Mouse (Mus musculus): ENCODE measurements around the gene Tbx6. TPM values are rescaled to one million over a fixed set of nuclear protein-coding genes. Genes with fewer than 3 reads are reported as not detected.

Tbx6 gene
- polyA plus RNA-seq (2015; fragmentation: Nextera tagmentation; extraction: Ambion mirVana) = 0.37 and 0.57 TPM in 2 replicates

DNA sequence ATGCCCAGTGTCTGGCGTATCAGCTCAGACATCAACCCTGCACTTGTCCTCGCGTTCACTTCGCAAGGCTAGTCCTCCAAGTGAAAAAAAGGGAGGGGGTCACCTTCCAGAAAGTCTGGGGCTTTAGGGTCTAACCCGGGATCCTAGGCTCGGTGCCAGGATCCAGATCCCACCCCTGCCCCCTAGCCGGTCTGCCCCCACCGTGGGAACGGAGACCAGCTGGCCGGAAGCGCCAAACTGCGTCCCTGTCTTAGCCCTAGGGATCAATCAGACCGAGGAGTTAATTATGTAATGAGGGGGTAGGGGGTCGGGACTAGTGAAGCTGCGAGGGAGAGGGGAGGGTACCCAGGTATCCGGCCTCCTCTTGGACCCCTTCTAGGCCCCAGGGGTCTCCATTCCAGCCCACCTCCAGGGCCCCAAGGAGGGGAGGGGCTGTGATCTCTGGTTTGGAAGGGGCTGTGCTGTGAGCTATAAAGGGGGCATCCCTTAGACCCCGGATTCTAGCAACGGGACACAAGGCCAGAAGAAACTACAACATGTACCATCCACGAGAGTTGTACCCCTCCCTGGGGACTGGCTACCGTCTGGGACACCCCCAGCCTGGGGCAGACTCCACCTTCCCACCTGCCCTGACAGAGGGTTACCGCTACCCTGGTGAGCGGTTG lies at the start of gene Tbx6:
Gene Tbx6 (plus strand): TSS at position 513 of the 665 bp plus-strand sequence.
- Histone ChIP-seq H3K4me1 (peaks cover 47% of the 10 kb centered on the region), H3K4me3 (peak within 1 kb of the TSS; percentile 44), H3K27me3 (replicated peaks) (no peaks in the 10 kb centered on the region), H3K9ac (peak within 1 kb of the TSS; percentile 43), H3K4me2 (peak within 1 kb of the TSS; percentile 92), H3K36me3 (replicated peaks) (peaks cover 16% of the 10 kb centered on the region; the same call in 1 of the 2 replicates), H3K27ac (peak within 1 kb of the TSS; percentile 83), H3K9me3 (no peaks in the 10 kb centered on the region)
- 8% methylated on average over 22 of the region's 22 CpGs for WGBS
- ATAC-seq (replicated peaks) = no peak; the same call in 1 of the 2 replicates

- H3K4me3 ChIP-seq = no peak overlapping the region
- no peak overlapping the region for H3K9ac ChIP-seq
- no peak overlapping the region for H3K4me2 ChIP-seq
- H3K36me3 ChIP-seq (replicated peaks) = no peaks in the 10 kb centered on the region
- 81% methylated on average over 8 of the region's 8 CpGs for WGBS
- no peak for ATAC-seq (replicated peaks)
- H3K27ac ChIP-seq = no peak overlapping the region
- H3K9me3 ChIP-seq = no peaks in the 10 kb centered on the region
- H3K27me3 ChIP-seq (replicated peaks) = no peaks in the 10 kb centered on the region
- H3K4me1 ChIP-seq = no peaks in the 10 kb centered on the region
Observed at GRCm38 (mm10) chr7:126736122-126736521, 45.2 kb upstream of the Tbx6 start.

DNA sequence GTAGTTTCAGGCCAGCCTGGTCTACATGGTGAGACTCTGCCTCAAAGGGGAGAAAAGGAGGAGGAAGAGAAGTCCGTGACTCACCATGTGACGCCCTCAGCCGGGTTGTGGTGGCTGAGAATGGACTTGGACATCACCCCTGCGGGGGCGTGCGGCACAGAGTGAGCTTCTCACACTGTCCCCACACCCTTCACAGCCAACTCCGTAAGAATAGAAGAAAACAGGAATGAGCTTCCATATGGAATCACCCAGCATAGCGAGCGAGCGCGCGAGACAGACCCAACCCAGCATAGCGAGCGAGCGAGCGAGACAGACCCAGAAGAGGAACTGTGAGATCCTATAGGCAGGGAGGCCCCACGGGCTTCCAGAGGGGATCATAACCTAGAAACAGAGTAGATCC lies 41.7 kb upstream of the Tbx6 start:
- H3K9me3 ChIP-seq = no peaks in the 10 kb centered on the region
- WGBS = 81% methylated on average over 17 of the region's 17 CpGs
- no peak overlapping the region for H3K4me2 ChIP-seq
- H3K27ac ChIP-seq = no peak overlapping the region
- H3K4me3 ChIP-seq = no peak overlapping the region
- H3K36me3 ChIP-seq (replicated peaks) = no peaks in the 10 kb centered on the region
- H3K9ac ChIP-seq = no peak overlapping the region
- no peaks in the 10 kb centered on the region for H3K4me1 ChIP-seq
- no peak for ATAC-seq (replicated peaks)
- H3K27me3 ChIP-seq (replicated peaks) = no peaks in the 10 kb centered on the region

DNA sequence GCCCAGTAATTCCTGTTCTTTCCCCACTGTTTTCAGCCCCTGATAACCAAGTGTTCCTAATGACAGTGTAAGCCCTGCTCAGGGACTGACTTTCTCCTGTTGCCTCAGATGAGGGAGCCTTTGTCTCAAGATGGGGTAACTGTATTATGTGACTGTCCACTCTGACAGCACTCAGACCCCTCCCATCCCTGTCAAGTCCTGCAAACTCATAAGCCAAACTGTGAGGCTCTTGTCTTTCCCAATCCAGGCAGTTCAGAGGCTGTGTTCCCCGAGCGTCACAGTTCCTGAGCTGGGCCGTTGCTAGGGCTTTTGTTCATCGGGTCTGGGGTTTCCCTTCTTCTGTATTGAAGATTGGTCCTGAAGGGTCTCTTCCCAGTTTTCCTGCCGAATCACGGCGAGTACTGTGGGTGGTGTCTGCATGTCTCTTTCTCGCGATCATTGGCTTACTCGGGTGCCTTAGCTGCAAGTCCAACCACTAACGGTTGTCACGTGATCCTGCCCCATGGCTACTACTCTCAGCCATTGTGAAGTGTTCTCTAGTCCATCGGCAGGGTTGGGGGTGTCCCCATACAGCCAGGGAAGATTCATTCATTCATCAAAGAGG lies 41.0 kb upstream of the Tbx6 start:
- Histone ChIP-seq H3K36me3 (replicated peaks) (no peaks in the 10 kb centered on the region), H3K4me2 (no peak overlapping the region), H3K4me1 (no peaks in the 10 kb centered on the region), H3K27me3 (replicated peaks) (no peaks in the 10 kb centered on the region), H3K4me3 (no peak overlapping the region), H3K9ac (no peak overlapping the region), H3K27ac (no peak overlapping the region), H3K9me3 (no peaks in the 10 kb centered on the region)
- ATAC-seq (replicated peaks) = no peak
- WGBS = 66% methylated on average over 13 of the region's 13 CpGs

DNA sequence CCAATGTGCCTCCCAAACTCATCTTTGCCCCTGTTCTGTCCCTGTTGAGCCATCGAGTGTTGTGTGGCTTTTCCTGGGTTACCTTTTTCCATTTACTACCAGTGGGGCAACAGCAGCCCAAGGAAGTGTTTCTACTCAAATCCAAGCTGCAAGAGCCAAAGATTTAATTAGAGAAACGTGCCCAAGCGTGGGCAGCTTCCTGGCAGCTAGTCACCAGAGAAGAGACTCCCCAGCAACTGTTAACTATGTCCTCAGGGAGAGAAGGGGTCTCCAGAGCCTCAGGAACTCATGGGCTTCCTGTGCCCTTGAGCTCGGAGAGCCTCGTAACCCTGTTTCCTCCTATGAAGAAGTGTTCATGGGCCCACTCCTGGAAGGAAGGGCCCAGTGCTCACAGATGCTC lies 40.3 kb upstream of the Tbx6 start:
- no peak overlapping the region for H3K4me3 ChIP-seq
- no peaks in the 10 kb centered on the region for H3K27me3 ChIP-seq (replicated peaks)
- no peaks in the 10 kb centered on the region for H3K36me3 ChIP-seq (replicated peaks)
- H3K4me1 ChIP-seq = no peaks in the 10 kb centered on the region
- no peak overlapping the region for H3K9ac ChIP-seq
- no peak overlapping the region for H3K4me2 ChIP-seq
- no peaks in the 10 kb centered on the region for H3K9me3 ChIP-seq
- no peak for ATAC-seq (replicated peaks)
- no peak overlapping the region for H3K27ac ChIP-seq
- WGBS = 81% methylated on average over 5 of the region's 5 CpGs

DNA sequence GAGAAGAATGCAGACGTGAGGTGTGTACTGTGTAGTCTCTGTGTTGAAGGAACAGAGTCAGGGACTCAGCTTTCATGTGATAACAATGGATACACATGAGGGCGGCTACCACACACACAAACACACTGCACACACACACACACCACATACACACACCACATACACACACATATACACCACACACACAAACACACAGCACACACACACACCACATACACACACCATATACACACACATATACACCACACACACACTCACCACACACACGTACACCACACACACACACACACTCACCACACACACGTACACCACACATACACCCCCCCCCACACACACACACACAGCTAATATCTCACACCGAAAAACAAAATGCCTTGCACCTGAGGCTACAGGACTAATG lies 39.8 kb upstream of the Tbx6 start:
- Histone ChIP-seq H3K4me1 (no peaks in the 10 kb centered on the region), H3K36me3 (replicated peaks) (no peaks in the 10 kb centered on the region), H3K4me2 (no peak overlapping the region), H3K27me3 (replicated peaks) (no peaks in the 10 kb centered on the region), H3K9ac (no peak overlapping the region), H3K4me3 (no peak overlapping the region), H3K27ac (no peak overlapping the region), H3K9me3 (no peaks in the 10 kb centered on the region)
- no peak for ATAC-seq (replicated peaks)
- 91% methylated on average over 5 of the region's 5 CpGs for WGBS

DNA sequence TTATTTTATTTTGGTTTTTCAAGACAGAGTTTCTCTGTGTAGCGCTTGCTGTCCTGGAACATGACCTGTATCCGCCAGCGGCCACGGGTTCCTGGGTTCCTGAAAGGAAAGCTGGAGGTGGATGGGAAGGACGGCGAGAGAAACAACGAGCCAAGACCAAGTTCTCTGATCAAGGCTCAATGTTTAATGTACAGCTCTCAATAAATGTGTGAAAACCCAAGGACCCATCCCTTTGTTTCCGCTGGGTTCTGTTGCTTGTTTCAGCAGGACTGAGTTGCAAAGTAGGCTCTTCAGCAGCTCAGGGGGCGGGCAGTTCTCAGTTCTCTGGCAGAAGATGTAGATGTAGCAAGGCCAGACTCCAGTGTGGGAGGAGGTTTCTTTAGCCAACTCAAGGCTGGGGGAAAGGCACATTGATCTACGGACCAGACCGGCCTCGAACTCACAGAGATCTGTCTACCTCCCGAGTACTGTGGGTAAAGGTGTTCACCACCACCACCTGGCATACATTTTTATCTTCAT lies 39.3 kb upstream of the Tbx6 start:
- H3K4me1 ChIP-seq = no peaks in the 10 kb centered on the region
- H3K9ac ChIP-seq = no peak overlapping the region
- WGBS = 92% methylated on average over 13 of the region's 13 CpGs
- no peaks in the 10 kb centered on the region for H3K27me3 ChIP-seq (replicated peaks)
- H3K9me3 ChIP-seq = no peaks in the 10 kb centered on the region
- no peaks in the 10 kb centered on the region for H3K36me3 ChIP-seq (replicated peaks)
- no peak overlapping the region for H3K4me2 ChIP-seq
- no peak overlapping the region for H3K27ac ChIP-seq
- no peak for ATAC-seq (replicated peaks)
- no peak overlapping the region for H3K4me3 ChIP-seq

GRCm38 (mm10) chr7:126746066-126746465 lies 35.2 kb upstream of the Tbx6 start:
- Histone ChIP-seq H3K4me3 (no peak overlapping the region), H3K9ac (no peak overlapping the region), H3K4me2 (no peak overlapping the region), H3K4me1 (no peaks in the 10 kb centered on the region), H3K27me3 (replicated peaks) (no peaks in the 10 kb centered on the region), H3K27ac (no peak overlapping the region), H3K9me3 (no peaks in the 10 kb centered on the region), H3K36me3 (replicated peaks) (no peaks in the 10 kb centered on the region)
- no peak for ATAC-seq (replicated peaks)
- WGBS = 89% methylated on average over 12 of the region's 12 CpGs

- Histone ChIP-seq H3K36me3 (replicated peaks) (no peaks in the 10 kb centered on the region), H3K9ac (no peak overlapping the region), H3K27ac (no peak overlapping the region), H3K9me3 (no peaks in the 10 kb centered on the region), H3K4me3 (no peak overlapping the region), H3K4me2 (no peak overlapping the region), H3K27me3 (replicated peaks) (no peaks in the 10 kb centered on the region), H3K4me1 (no peaks in the 10 kb centered on the region)
- ATAC-seq (replicated peaks) = no peak
- WGBS = 42% methylated on average over 6 of the region's 6 CpGs
Observed at GRCm38 (mm10) chr7:126746798-126747197, 34.5 kb upstream of the Tbx6 start.

DNA sequence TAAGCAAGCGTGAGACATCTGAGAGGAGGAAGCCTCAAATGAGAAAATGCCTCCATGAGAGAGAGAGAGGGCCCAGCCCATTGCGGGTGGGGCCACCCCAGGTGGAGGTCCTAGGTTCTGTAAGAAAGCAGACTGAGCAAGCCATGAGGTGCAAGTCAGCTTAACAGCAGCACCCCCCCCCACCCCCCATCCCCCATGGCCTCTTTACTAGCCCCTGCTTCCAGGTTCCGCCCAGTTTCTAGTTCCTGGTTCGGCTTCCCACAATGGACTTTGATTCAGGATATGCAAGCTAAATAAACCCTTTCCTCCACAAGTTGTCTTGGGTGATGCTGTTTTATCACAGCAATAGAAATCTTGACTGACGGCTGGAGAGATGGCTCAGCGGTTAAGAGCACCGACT lies 32.5 kb upstream of the Tbx6 start:
- WGBS = 78% methylated on average over 7 of the region's 7 CpGs
- Histone ChIP-seq H3K9ac (no peak overlapping the region), H3K27ac (no peak overlapping the region), H3K4me2 (no peak overlapping the region), H3K4me3 (no peak overlapping the region), H3K4me1 (no peaks in the 10 kb centered on the region), H3K9me3 (no peaks in the 10 kb centered on the region), H3K36me3 (replicated peaks) (no peaks in the 10 kb centered on the region), H3K27me3 (replicated peaks) (no peaks in the 10 kb centered on the region)
- no peak for ATAC-seq (replicated peaks)

DNA sequence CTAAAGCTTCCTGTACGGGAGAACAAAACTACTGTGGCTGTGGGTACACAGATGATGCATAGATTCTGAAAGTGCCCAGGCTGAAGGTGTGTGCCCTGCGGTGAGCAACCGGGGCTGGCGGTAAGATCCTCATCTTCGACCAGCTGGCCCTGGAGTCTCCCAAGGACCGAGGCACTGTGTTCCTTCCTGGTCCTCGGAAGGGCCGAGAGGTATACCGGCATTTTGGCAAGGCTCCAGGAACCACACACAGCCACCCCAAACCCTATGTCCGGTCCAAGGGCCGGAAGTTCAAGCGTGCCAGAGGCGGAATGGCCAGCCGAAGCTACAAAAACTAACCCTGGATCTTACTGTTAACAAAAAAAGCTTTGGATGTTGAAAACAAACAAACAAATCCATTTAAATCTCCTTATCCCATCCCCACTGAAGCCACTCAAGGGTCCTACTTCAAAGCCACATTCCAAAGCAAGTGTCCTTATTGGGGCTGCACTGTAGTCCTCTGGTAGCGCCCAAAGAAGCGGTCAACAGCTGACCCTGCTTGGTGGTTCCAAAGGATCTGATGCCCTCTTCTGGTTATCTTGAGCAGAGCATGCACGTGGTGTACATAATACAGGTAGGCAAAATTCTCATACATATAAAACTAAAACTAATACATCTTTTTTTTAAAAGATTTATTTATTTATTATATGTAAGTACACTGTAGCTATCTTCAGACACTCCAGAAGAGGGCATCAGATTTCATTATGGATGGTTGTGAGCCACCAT lies 31.5 kb upstream of the Tbx6 start:
- 95% methylated on average over 17 of the region's 17 CpGs for WGBS

GRCm38 (mm10) chr7:126754866-126755265 lies 26.4 kb upstream of the Tbx6 start:
- Histone ChIP-seq H3K27ac (no peak overlapping the region), H3K36me3 (replicated peaks) (no peaks in the 10 kb centered on the region), H3K4me2 (peak overlapping the region; percentile 14), H3K4me3 (0 out of 2 replicates have a peak overlapping the region, but pooled peaks have one; percentile 3), H3K27me3 (replicated peaks) (no peaks in the 10 kb centered on the region), H3K4me1 (peaks cover 9% of the 10 kb centered on the region), H3K9me3 (no peaks in the 10 kb centered on the region), H3K9ac (no peak overlapping the region)
- no peak for ATAC-seq (replicated peaks)
- 1% methylated on average over 9 of the region's 9 CpGs for WGBS

More for the DNA sequence above, 31.5 kb upstream of the Tbx6 start:
- Histone ChIP-seq H3K4me2 (no peak overlapping the region), H3K27me3 (replicated peaks) (no peaks in the 10 kb centered on the region), H3K4me1 (peaks cover 4% of the 10 kb centered on the region; the same call in 1 of the 2 replicates), H3K9me3 (no peaks in the 10 kb centered on the region), H3K36me3 (replicated peaks) (no peaks in the 10 kb centered on the region), H3K4me3 (no peak overlapping the region), H3K27ac (no peak overlapping the region), H3K9ac (no peak overlapping the region)
- ATAC-seq (replicated peaks) = no peak
